Mouse (Mus musculus) kidney, adult 2 months (tissue): ENCODE measurements around the gene Rabep1. TPM values are rescaled to one million over a fixed set of nuclear protein-coding genes. Genes with fewer than 3 reads are reported as not detected.

Experiments used
- DNase-seq: peaks from one replicate; pipeline ENCODE4 v3.0.0; 2021
- H3K27ac ChIP-seq: fragments of 200-500 bp; 2 replicates; pipeline ENCODE4 v1.5.1; 2012; ENCODE audit warnings: low read depth, low read length, control low read depth, inconsistent platforms; ENCODE audit not compliant: insufficient read depth
- H3K27me3 ChIP-seq: fragments of 200-500 bp; replicated peaks from 2 replicates; pipeline ENCODE4 v1.6.1; 2012; ENCODE audit warnings: mild to moderate bottlenecking, moderate library complexity, low read length, inconsistent platforms; ENCODE audit not compliant: control insufficient read depth, insufficient read depth
- H3K36me3 ChIP-seq: fragments of 200-500 bp; 2 replicates; pipeline ENCODE4 v1.6.1; 2012; ENCODE audit warnings: mild to moderate bottlenecking, moderate library complexity, low read length, inconsistent platforms; ENCODE audit not compliant: control insufficient read depth, insufficient read depth
- H3K4me1 ChIP-seq: fragments of 200-500 bp; 2 replicates; pipeline ENCODE4 v1.6.1; 2011; ENCODE audit warnings: low read length; ENCODE audit not compliant: control insufficient read depth, insufficient read depth
- H3K4me3 ChIP-seq: fragments of 200-500 bp; 2 replicates; pipeline ENCODE4 v1.5.1; 2011; ENCODE audit warnings: mild to moderate bottlenecking, low read depth, low read length, control low read depth; ENCODE audit not compliant: insufficient read depth
- CTCF ChIP-seq: fragments of 200-500 bp; conservative IDR thresholded peaks from 2 replicates; pipeline ENCODE4 v1.5.1; 2011; ENCODE audit warnings: low read depth, mild to moderate bottlenecking, control low read depth, low read length, moderate library complexity, mixed read lengths; ENCODE audit not compliant: insufficient read depth, insufficient read length
- POLR2A ChIP-seq: fragments of 200-500 bp; IDR thresholded peaks from one replicate; pipeline ENCODE4 v1.6.1; 2011; ENCODE audit warnings: low read depth, low read length, control low read depth
- WGBS: fragments of 180-500 bp; shearing (Covaris S2); methylation state at CpG from one replicate; pipeline ENCODE4 v1.1.7; 2018; 5-methylcytosine and 5-hydroxymethylcytosine counted together
- polyA plus RNA-seq: library from polyadenylated mRNA; depleted of rRNA; stranded (reverse); fragments of >200 nt; gene quantifications from 2 replicates; pipeline ENCODE4 v1.2.3, GENCODE M21; 2012; rRNA removed

The Rabep1 gene
- polyA plus RNA-seq, result 3.7 and 4.7 TPM in 2 replicates

GRCm38 (mm10) chr11:70844559-70845456 is at the start of gene Rabep1:
Gene Rabep1, plus strand, starts transcription at chr11:70844778.
- TF ChIP-seq POLR2A, result peak; percentile 78
- no peak for TF ChIP-seq CTCF
- peaks cover 18% of the 10 kb centered on the region for H3K4me1 ChIP-seq
- H3K27me3 ChIP-seq, result no peaks in the 10 kb centered on the region
- H3K36me3 ChIP-seq, result no peaks in the 10 kb centered on the region
- under 1% methylated on average over 85 of the region's 88 CpGs for WGBS
- peak; percentile 96 for DNase-seq
- H3K4me3 ChIP-seq, result peak within 1 kb of the TSS; percentile 73
- peak within 1 kb of the TSS; percentile 83 for H3K27ac ChIP-seq

- Histone ChIP-seq H3K27me3 (no peaks in the 10 kb centered on the region), H3K4me1 (no peaks in the 10 kb centered on the region), H3K4me3 (no peak overlapping the region), H3K36me3 (no peaks in the 10 kb centered on the region), H3K27ac (no peak overlapping the region)
- TF ChIP-seq CTCF, result no peak
- TF ChIP-seq POLR2A, result no peak
- WGBS, result 95% methylated on average over 2 of the region's 2 CpGs
- DNase-seq, result no peak
Measured at GRCm38 (mm10) chr11:70802208-70802864, 42.2 kb upstream of the Rabep1 start.

GRCm38 (mm10) chr11:70802865-70803261 is 41.7 kb upstream of the Rabep1 start:
- H3K27ac ChIP-seq, result no peak overlapping the region
- no peak overlapping the region for H3K4me3 ChIP-seq
- DNase-seq, result no peak
- H3K27me3 ChIP-seq, result no peaks in the 10 kb centered on the region
- H3K4me1 ChIP-seq, result no peaks in the 10 kb centered on the region
- WGBS, result 70% methylated on average over 2 of the region's 2 CpGs
- TF ChIP-seq CTCF (no peak), POLR2A (no peak)
- H3K36me3 ChIP-seq, result no peaks in the 10 kb centered on the region

- Histone ChIP-seq H3K4me1 (no peaks in the 10 kb centered on the region), H3K36me3 (no peaks in the 10 kb centered on the region), H3K4me3 (no peak overlapping the region), H3K27me3 (no peaks in the 10 kb centered on the region), H3K27ac (no peak overlapping the region)
- DNase-seq, result peak; percentile 36
- TF ChIP-seq CTCF (no peak), POLR2A (no peak)
- 55% methylated on average over 6 of the region's 6 CpGs for WGBS
Measured at GRCm38 (mm10) chr11:70803711-70804200, 40.8 kb upstream of the Rabep1 start.

GRCm38 (mm10) chr11:70804395-70804794 is 40.2 kb upstream of the Rabep1 start:
- TF ChIP-seq POLR2A (no peak), CTCF (no peak)
- Histone ChIP-seq H3K36me3 (no peaks in the 10 kb centered on the region), H3K4me1 (no peaks in the 10 kb centered on the region), H3K27me3 (no peaks in the 10 kb centered on the region), H3K4me3 (no peak overlapping the region), H3K27ac (no peak overlapping the region)
- 85% methylated on average over 3 of the region's 3 CpGs for whole genome bisulfite sequencing
- no peak for DNase-seq

GRCm38 (mm10) chr11:70805641-70806175 is 38.9 kb upstream of the Rabep1 start:
- 0 out of 2 replicates have a peak overlapping the region, but pooled peaks have one; percentile 30 for H3K27ac ChIP-seq
- WGBS, result 67% methylated on average over 8 of the region's 8 CpGs

More at GRCm38 (mm10) chr11:70805641-70806175, 38.9 kb upstream of the Rabep1 start:
- Histone ChIP-seq H3K4me1 (no peaks in the 10 kb centered on the region), H3K36me3 (no peaks in the 10 kb centered on the region), H3K27me3 (no peaks in the 10 kb centered on the region), H3K4me3 (no peak overlapping the region)
- no peak for TF ChIP-seq POLR2A
- no peak for TF ChIP-seq CTCF
- DNase-seq, result no peak
